Mouse (Mus musculus) cortical plate, adult 2 months (tissue): ENCODE measurements around the gene P3h2.

Experiments used
- CTCF ChIP-seq: fragments of 200-500 bp; IDR thresholded peaks from 2 replicates; pipeline ENCODE4 v1.5.1; 2011; ENCODE audit warnings: mild to moderate bottlenecking, control low read depth, low read length; ENCODE audit not compliant: insufficient read depth; ENCODE audit errors: extremely low read depth
- POLR2A ChIP-seq: fragments of 200-500 bp; IDR thresholded peaks from 2 replicates; pipeline ENCODE4 v1.6.1; 2011; ENCODE audit warnings: mild to moderate bottlenecking, low read length, control low read depth; ENCODE audit not compliant: insufficient read depth; ENCODE audit errors: extremely low read depth

DNA sequence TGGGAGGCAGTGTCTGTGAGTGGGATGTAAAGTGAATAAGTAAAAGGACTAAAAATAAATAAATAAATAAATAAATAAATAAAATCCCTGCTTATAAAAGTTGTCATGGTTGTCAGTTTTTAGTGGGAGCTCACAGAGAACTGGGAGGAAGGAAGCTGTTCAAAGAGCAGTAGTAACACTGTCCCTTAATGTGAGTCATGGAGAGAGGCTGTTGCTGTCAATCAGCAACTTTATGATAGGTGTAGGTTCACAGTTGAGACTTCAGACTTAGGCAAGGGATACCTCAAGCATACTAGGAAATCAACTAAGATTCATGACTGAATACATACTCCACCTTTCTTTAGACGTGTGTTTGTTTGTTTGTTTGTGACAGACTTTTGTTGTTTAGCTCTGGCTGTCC, 45.4 kb upstream of the P3h2 start:
- TF ChIP-seq CTCF (no peak), POLR2A (no peak)
